Mouse (Mus musculus) lung, postnatal 0 days (tissue): ENCODE results near the gene Morc2a. TPM values are rescaled to one million over a fixed set of nuclear protein-coding genes. Genes with fewer than 3 reads are reported as not detected.

Source experiments
- ATAC-seq: fragments of 200-750 bp; cut with Nextera tagmentation; 2 replicates; pipeline ENCODE4 v1.8.0; 2017; ENCODE audit warnings: moderate library complexity
- DNase-seq: peaks from one replicate; pipeline ENCODE4 v3.0.0-alpha.2; 2016; ENCODE audit warnings: low spot score
- H3K27ac ChIP-seq: fragments of 300-500 bp; sonication (generic); 2 replicates; pipeline ENCODE4 v1.5.1; 2014; ENCODE audit warnings: antibody characterized with exemption, mild to moderate bottlenecking, low read length, mixed read lengths
- H3K27me3 ChIP-seq: fragments of 300-500 bp; sonication (generic); replicated peaks from 2 replicates; pipeline ENCODE4 v1.6.1; 2014; ENCODE audit warnings: low read length, mixed read lengths; ENCODE audit not compliant: insufficient read depth
- H3K36me3 ChIP-seq: fragments of 300-500 bp; sonication (generic); 2 replicates; pipeline ENCODE4 v1.6.1; 2014; ENCODE audit warnings: low read length, mixed read lengths; ENCODE audit not compliant: insufficient read depth
- H3K4me1 ChIP-seq: fragments of 300-500 bp; sonication (generic); 2 replicates; pipeline ENCODE4 v1.6.1; 2014; ENCODE audit warnings: antibody characterized with exemption, low read depth, low read length, mixed read lengths; ENCODE audit not compliant: insufficient read depth
- H3K4me2 ChIP-seq: fragments of 300-500 bp; sonication (generic); replicated peaks from 2 replicates; pipeline ENCODE4 v1.6.1; 2014; ENCODE audit warnings: low read depth, mild to moderate bottlenecking, low read length, moderate library complexity, mixed read lengths
- H3K4me3 ChIP-seq: fragments of 300-500 bp; sonication (generic); 2 replicates; pipeline ENCODE4 v1.5.1; 2014; ENCODE audit warnings: low read depth, low read length
- H3K9ac ChIP-seq: fragments of 300-500 bp; sonication (generic); replicated peaks from 2 replicates; pipeline ENCODE4 v1.6.1; 2014; ENCODE audit warnings: low read depth, mild to moderate bottlenecking
- H3K9me3 ChIP-seq: fragments of 300-500 bp; sonication (generic); 2 replicates; pipeline ENCODE4 v1.6.1; 2016; ENCODE audit warnings: low read length, mixed read lengths
- CTCF ChIP-seq: IDR thresholded peaks from 2 replicates; pipeline ENCODE4 v1.5.1; 2016; ENCODE audit warnings: antibody characterized with exemption, mild to moderate bottlenecking
- EP300 ChIP-seq: IDR thresholded peaks from 2 replicates; pipeline ENCODE4 v1.6.1; 2016; ENCODE audit warnings: antibody characterized with exemption, mild to moderate bottlenecking, control low read depth
- WGBS: fragments of 180-500 bp; shearing (Covaris S2); extraction: QIAGEN DNeasy Blood & Tissue Kit; methylation state at CpG from one replicate; pipeline ENCODE4 v1.1.7; 2014; 5-methylcytosine and 5-hydroxymethylcytosine counted together
- polyA plus RNA-seq: library from polyadenylated mRNA; unstranded; fragments of >200 nt; fragmentation: Nextera tagmentation; extraction: Ambion mirVana; gene quantifications from 2 replicates; pipeline ENCODE4 v1.2.1, GENCODE M21; 2015

The Morc2a gene
- polyA plus RNA-seq, 1 experiment from 2014 or later: 9.9 TPM

DNA sequence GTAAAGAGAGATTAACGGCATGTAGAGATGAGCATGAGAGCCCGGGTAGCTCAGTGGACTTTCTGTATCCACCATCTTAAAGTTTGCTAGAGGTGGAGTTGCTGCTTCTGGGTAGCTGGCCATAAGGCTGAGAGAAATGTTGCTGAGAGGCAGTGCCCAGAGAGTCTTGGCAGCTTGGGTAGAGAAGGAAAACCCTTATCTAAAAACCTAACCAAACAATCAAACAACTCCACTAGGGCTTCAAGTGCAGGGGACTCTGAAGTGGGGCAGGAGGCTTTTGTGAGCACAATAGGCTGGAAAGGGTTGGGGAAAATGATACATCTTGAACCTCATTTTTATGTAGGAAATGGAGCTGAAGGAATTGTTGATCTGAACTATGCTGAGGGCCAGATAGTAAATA, 37.3 kb downstream of the Morc2a start:
- WGBS: 52% methylated on average over 2 of the region's 2 CpGs
- no peak overlapping the region for H3K4me2 ChIP-seq
- no peaks in the 10 kb centered on the region for H3K9me3 ChIP-seq
- H3K4me1 ChIP-seq: no peaks in the 10 kb centered on the region; the same call in 1 of the 2 replicates
- no peak overlapping the region for H3K9ac ChIP-seq
- peaks cover 35% of the 10 kb centered on the region; the same call in 1 of the 2 replicates for H3K36me3 ChIP-seq
- H3K27me3 ChIP-seq: no peaks in the 10 kb centered on the region
- peak; percentile 84 for DNase-seq
- no peak overlapping the region for H3K27ac ChIP-seq
- ATAC-seq: peak; percentile 87
- H3K4me3 ChIP-seq: no peak overlapping the region
- TF ChIP-seq CTCF (no peak), EP300 (peak; percentile 27; the same call in 1 of the 2 replicates)

DNA sequence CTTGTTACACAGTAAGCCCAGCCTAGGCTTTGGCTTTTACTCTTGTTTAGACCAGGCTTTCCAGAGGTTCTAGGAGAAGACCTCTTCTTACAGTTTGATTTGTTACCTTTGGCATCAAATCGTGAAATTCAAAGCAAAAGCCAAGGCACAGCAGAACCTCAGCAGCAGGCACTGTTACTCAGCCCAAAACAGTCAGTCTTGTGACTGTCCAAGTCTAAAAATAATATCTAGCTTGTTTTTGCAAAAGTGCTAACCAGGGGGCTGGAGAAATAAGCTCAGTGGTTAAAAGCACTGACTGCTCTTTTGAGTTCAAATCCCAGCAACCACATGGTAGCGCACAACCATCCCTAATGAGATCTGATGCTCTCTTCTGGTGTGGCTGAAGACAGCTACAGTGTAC, 37.9 kb downstream of the Morc2a start:
- no peak overlapping the region for H3K4me2 ChIP-seq
- TF ChIP-seq EP300 (no peak), CTCF (no peak)
- H3K36me3 ChIP-seq: peaks cover 35% of the 10 kb centered on the region; the same call in 1 of the 2 replicates
- no peaks in the 10 kb centered on the region; the same call in 1 of the 2 replicates for H3K4me1 ChIP-seq
- WGBS: 74% methylated on average over 2 of the region's 2 CpGs
- no peaks in the 10 kb centered on the region for H3K27me3 ChIP-seq
- ATAC-seq (peak; percentile 25; the same call in 1 of the 2 replicates), DNase-seq (peak; percentile 28)
- H3K27ac ChIP-seq: no peak overlapping the region
- no peaks in the 10 kb centered on the region for H3K9me3 ChIP-seq
- H3K4me3 ChIP-seq: no peak overlapping the region
- no peak overlapping the region for H3K9ac ChIP-seq

- H3K4me1 ChIP-seq: no peaks in the 10 kb centered on the region
- no peak for ATAC-seq
- no peaks in the 10 kb centered on the region for H3K9me3 ChIP-seq
- no peak overlapping the region for H3K27ac ChIP-seq
- peaks cover 22% of the 10 kb centered on the region; the same call in 1 of the 2 replicates for H3K36me3 ChIP-seq
- 81% methylated on average over 2 of the region's 2 CpGs for WGBS
- no peak overlapping the region for H3K4me3 ChIP-seq
- no peak overlapping the region for H3K4me2 ChIP-seq
- no peak for DNase-seq
- no peak overlapping the region for H3K9ac ChIP-seq
- H3K27me3 ChIP-seq: no peaks in the 10 kb centered on the region
- TF ChIP-seq CTCF: no peak
- TF ChIP-seq EP300: no peak
Observed at GRCm38 (mm10) chr11:3691746-3692145, 42.8 kb downstream of the Morc2a start.

DNA sequence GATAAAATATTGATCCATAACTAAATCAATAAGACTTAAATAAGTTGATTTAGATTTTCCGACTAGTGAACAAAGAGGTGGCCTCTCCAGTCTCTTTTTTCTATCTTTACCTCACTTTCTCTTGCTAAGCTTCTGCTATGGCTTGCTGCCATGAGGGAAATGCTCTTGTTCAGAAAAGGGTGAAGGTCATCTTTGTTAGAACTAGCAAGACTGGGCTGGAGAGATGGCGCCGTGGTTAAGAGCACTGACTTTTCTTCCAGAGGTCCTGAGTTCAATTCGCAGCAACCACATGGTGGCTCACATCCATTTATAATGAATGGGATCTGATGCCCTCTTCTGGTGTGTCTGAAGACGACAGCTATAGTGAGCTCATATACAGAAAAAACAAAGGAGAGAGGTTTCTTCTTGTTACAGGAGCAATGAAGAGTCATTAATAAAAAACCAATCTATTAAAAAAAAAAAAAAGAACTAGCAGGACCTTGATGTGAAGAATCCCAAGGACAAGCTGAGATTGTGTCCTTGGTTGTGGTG, 47.2 kb downstream of the Morc2a start:
- Histone ChIP-seq H3K36me3 (no peaks in the 10 kb centered on the region; the same call in 1 of the 2 replicates), H3K27me3 (no peaks in the 10 kb centered on the region), H3K4me3 (no peak overlapping the region), H3K9me3 (no peaks in the 10 kb centered on the region), H3K9ac (no peak overlapping the region), H3K4me2 (no peak overlapping the region), H3K27ac (no peak overlapping the region), H3K4me1 (no peaks in the 10 kb centered on the region)
- TF ChIP-seq EP300 (no peak), CTCF (no peak)
- DNase-seq (no peak), ATAC-seq (no peak)
- WGBS: 65% methylated on average over 5 of the region's 5 CpGs

DNA sequence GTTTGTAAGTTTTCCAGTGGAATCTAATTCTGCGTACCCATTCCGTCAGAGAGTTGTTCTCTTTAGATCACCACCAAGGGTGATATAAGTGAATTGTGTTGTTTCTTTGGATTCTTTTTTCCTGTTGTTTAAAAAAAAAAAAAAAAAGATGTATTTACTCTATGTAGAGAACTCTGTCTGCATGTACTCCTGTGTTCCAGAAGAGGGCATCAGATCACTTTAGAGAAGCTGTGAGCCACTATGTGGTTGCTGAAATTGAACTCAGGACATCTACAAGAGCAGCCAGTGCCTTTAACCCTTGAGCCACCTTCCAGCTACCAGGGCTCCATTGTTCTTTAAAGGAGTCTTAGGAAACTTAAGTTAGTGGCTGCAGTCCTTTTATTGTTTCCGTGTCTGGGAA, 48.5 kb downstream of the Morc2a start:
- 84% methylated on average over 3 of the region's 3 CpGs for WGBS
- DNase-seq: peak; percentile 16
- Histone ChIP-seq H3K27ac (no peak overlapping the region), H3K9me3 (no peaks in the 10 kb centered on the region), H3K27me3 (no peaks in the 10 kb centered on the region), H3K4me3 (no peak overlapping the region), H3K9ac (no peak overlapping the region), H3K4me1 (no peaks in the 10 kb centered on the region), H3K4me2 (no peak overlapping the region), H3K36me3 (no peaks in the 10 kb centered on the region)
- no peak for ATAC-seq
- TF ChIP-seq EP300: no peak
- TF ChIP-seq CTCF: peak; percentile 41

- ATAC-seq (peak; percentile 89), DNase-seq (peak; percentile 66)
- 57% methylated on average over 7 of the region's 7 CpGs for WGBS
Observed at GRCm38 (mm10) chr11:3703089-3703992, 54.4 kb downstream of the Morc2a start.

More at GRCm38 (mm10) chr11:3703089-3703992, 54.4 kb downstream of the Morc2a start:
- TF ChIP-seq CTCF: no peak
- Histone ChIP-seq H3K4me1 (no peaks in the 10 kb centered on the region), H3K4me3 (no peak overlapping the region), H3K4me2 (no peak overlapping the region), H3K36me3 (no peaks in the 10 kb centered on the region), H3K9me3 (no peaks in the 10 kb centered on the region), H3K27ac (peak overlapping the region; percentile 57; the same call in 1 of the 2 replicates), H3K27me3 (no peaks in the 10 kb centered on the region), H3K9ac (no peak overlapping the region)
